ENCODE assay signal across 20 mouse cellular contexts in the genomic region with DNA sequence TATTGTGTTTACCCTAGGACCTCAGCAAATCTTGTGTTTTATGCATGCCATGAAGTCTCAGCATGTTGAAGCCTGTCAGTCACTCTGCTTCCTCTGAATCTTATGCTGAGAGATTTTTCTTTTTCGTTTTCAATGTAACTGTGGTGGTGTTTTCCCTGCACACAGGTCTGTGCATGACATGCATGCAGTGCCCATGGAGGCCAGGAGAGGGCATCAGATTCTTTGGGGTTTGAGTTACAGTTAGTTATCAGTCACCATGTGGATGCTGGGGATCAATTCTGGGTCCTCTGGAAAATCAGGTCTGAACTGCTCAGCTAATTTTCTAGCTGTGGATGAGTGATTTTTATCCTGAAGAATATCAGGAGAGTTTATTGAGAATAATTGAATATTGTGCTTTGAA.
DNase-seq lines count a peak whose midpoint lies in the region; ATAC-seq and TF ChIP-seq lines count a peak whose summit lies in the region.
"Had no signal": no experiment of that assay in that cellular context is flagged by ENCODE, and none has a peak within 500 bp of the region (broad histone marks: within the 10 kb centered on the region; RNA-seq: fewer than 3 reads in every experiment).

No protein-coding gene starts in this region.

- H3K27ac ChIP-seq in kidney, postnatal 0 days, result no peak overlapping the region
- no peak overlapping the region for H3K27ac ChIP-seq in MEL (ENCODE audit: control insufficient read depth, low read depth, low read length)
- H3K27ac ChIP-seq: embryonic facial prominence, embryonic 10.5 days; forebrain, embryonic 13.5 days; liver, embryonic 15.5 days; midbrain, embryonic 10.5 days; neural tube, embryonic 13.5 days; stomach, embryonic 15.5 days had no signal

- no peaks in the 10 kb centered on the region for H3K9me3 ChIP-seq in kidney, postnatal 0 days (replicated peaks; ENCODE audit: low read length)
- no peaks in the 10 kb centered on the region for H3K9me3 ChIP-seq in MEL (replicated peaks; ENCODE audit: insufficient read depth, low read length)
- H3K9me3 ChIP-seq: forebrain, embryonic 13.5 days; heart, embryonic 12.5 days; liver, embryonic 15.5 days; midbrain, embryonic 10.5 days; stomach, embryonic 15.5 days had no signal

- TF ChIP-seq EP300 in MEL (IDR thresholded peaks at IDR 0.05; ENCODE audit: low read depth in 1 of 2, low read length in 2 of 2), result no peak

- H3K4me3 ChIP-seq in kidney, postnatal 0 days (replicated peaks; ENCODE audit: low read depth, low read length), result no peak overlapping the region
- H3K4me3 ChIP-seq in MEL (ENCODE audit: control insufficient read depth in 1 of 2, insufficient read depth in 1 of 2, low read depth in 2 of 2, low read length in 2 of 2), result no peak overlapping the region
- H3K4me3 ChIP-seq: embryonic facial prominence, embryonic 10.5 days; forebrain, embryonic 13.5 days; heart, embryonic 12.5 days; liver, embryonic 15.5 days; midbrain, embryonic 10.5 days; neural tube, embryonic 13.5 days; stomach, embryonic 15.5 days had no signal

- TF ChIP-seq POLR2A in MEL (IDR thresholded peaks at IDR 0.05; ENCODE audit: control insufficient read depth in 1 of 2, insufficient read depth in 1 of 2, low read depth in 1 of 2, low read length in 2 of 2, poor library complexity in 1 of 2), result no peak

- DNase-seq in kidney, postnatal 0 days (ENCODE audit: low spot score), result no peak
- no peak for DNase-seq in kidney, postnatal 25 days
- peak; percentile 32 for DNase-seq in testis, postnatal 10 days (ENCODE audit: low spot score)
- DNase-seq in testis, postnatal 14 days (ENCODE audit: low spot score), result no peak
- peak; percentile 16 for DNase-seq in MEL (ENCODE audit: low read depth, low spot score)
- DNase-seq in right cerebral cortex, adult 18-20 months, result no peak
- no peak for DNase-seq in adrenal gland, adult 18-20 months (ENCODE audit: low spot score in 2 of 2)
- DNase-seq: adrenal gland, adult 2 months; heart, postnatal 4 days; kidney, adult 9 months; left cerebral cortex, postnatal 4 days; lung, postnatal 36 days; right cerebral cortex, postnatal 14 days had no signal

- WGBS in kidney, postnatal 0 days, result 82% methylated on average over 1 of the region's 1 CpGs

- ATAC-seq in kidney, postnatal 0 days (replicated peaks; ENCODE audit: low FRiP score, low read depth), result no peak
- ATAC-seq: forebrain, embryonic 13.5 days had no signal

- H3K4me2 ChIP-seq in kidney, postnatal 0 days (ENCODE audit: low read length), result no peak overlapping the region
- H3K4me2 ChIP-seq: forebrain, embryonic 13.5 days; heart, embryonic 12.5 days; liver, embryonic 15.5 days; neural tube, embryonic 13.5 days; stomach, embryonic 15.5 days had no signal

- H3K79me2 ChIP-seq in MEL (ENCODE audit: control insufficient read depth, insufficient read depth, low read length, poor library complexity), result no peaks in the 10 kb centered on the region

- no peaks in the 10 kb centered on the region for H3K4me1 ChIP-seq in kidney, postnatal 0 days (replicated peaks; ENCODE audit: insufficient read depth, low read length)
- H3K4me1 ChIP-seq in MEL (ENCODE audit: control insufficient read depth in 1 of 2, insufficient read depth in 2 of 2, low read length in 2 of 2), result no peaks in the 10 kb centered on the region
- H3K4me1 ChIP-seq: embryonic facial prominence, embryonic 10.5 days; forebrain, embryonic 13.5 days; heart, embryonic 12.5 days; liver, embryonic 15.5 days; neural tube, embryonic 13.5 days; stomach, embryonic 15.5 days had no signal

- H3K27me3 ChIP-seq in kidney, postnatal 0 days (ENCODE audit: insufficient read depth, low read length), result no peaks in the 10 kb centered on the region
- H3K27me3 ChIP-seq in MEL (ENCODE audit: control insufficient read depth in 1 of 2, insufficient read depth in 2 of 2, low read length in 2 of 2), result no peaks in the 10 kb centered on the region
- H3K27me3 ChIP-seq: forebrain, embryonic 13.5 days; liver, embryonic 15.5 days; stomach, embryonic 15.5 days had no signal

- peak; percentile 27; the same call in 1 of the 2 replicates for TF ChIP-seq CTCF in kidney, postnatal 0 days (IDR thresholded peaks at IDR 0.05; ENCODE audit: low read depth)
- TF ChIP-seq CTCF in MEL (IDR thresholded peaks at IDR 0.05 in 2 of 3, conservative IDR thresholded peaks at IDR 0.05 in 1 of 3; ENCODE audit: control insufficient read depth in 1 of 3, insufficient read depth in 1 of 3, low read depth in 2 of 3, low read length in 3 of 3, poor library complexity in 1 of 3, severe bottlenecking in 1 of 3), result peak; percentile 39 to 49 (median 42)

- no peak overlapping the region for H3K9ac ChIP-seq in kidney, postnatal 0 days (ENCODE audit: low read depth, low read length)
- H3K9ac ChIP-seq in MEL (ENCODE audit: control insufficient read depth, low read depth, low read length, poor library complexity, severe bottlenecking), result no peak overlapping the region
- H3K9ac ChIP-seq: forebrain, embryonic 13.5 days; heart, embryonic 12.5 days; liver, embryonic 15.5 days; neural tube, embryonic 13.5 days; stomach, embryonic 15.5 days had no signal

- peak; percentile 40 for TF ChIP-seq RAD21 in MEL (IDR thresholded peaks at IDR 0.05; ENCODE audit: low read depth, low read length)

- H3K36me3 ChIP-seq in kidney, postnatal 0 days (ENCODE audit: insufficient read depth, low read length), result no peaks in the 10 kb centered on the region
- 0 out of 4 replicates have a peak, but pooled peaks cover 0 to 5% of the 10 kb centered on the region in 2 experiments for H3K36me3 ChIP-seq in MEL (ENCODE audit: control insufficient read depth in 1 of 2, insufficient read depth in 2 of 2, low read length in 2 of 2)
- H3K36me3 ChIP-seq: embryonic facial prominence, embryonic 10.5 days; heart, embryonic 12.5 days; liver, embryonic 15.5 days; midbrain, embryonic 10.5 days; neural tube, embryonic 13.5 days; stomach, embryonic 15.5 days had no signal

TF ChIP-seq in MEL, 35 proteins besides CTCF, POLR2A, EP300 and RAD21:
- TF ChIP-seq SMC3 (IDR thresholded peaks at IDR 0.05; ENCODE audit: low read depth, low read length) (peak; percentile 66), ZC3H11A (IDR thresholded peaks at IDR 0.05; ENCODE audit: low read depth, low read length) (peak; percentile 18; the same call in 1 of the 2 replicates), MAZ (IDR thresholded peaks at IDR 0.05; ENCODE audit: low read depth, low read length) (no peak), MXI1 (IDR thresholded peaks at IDR 0.05; ENCODE audit: low read depth, low read length) (no peak)

Comparison
In these comparisons a context has a peak if more than half of its experiments do, and no peak if none do; other contexts are left out.
1. DNase-seq: peak in testis, postnatal 10 days (single experiment) and MEL (single experiment); none in kidney, postnatal 0 days (single experiment), kidney, postnatal 25 days (0 of 2), testis, postnatal 14 days (single experiment), right cerebral cortex, adult 18-20 months (single experiment) and adrenal gland, adult 18-20 months (0 of 2).